In the genomic region with DNA sequence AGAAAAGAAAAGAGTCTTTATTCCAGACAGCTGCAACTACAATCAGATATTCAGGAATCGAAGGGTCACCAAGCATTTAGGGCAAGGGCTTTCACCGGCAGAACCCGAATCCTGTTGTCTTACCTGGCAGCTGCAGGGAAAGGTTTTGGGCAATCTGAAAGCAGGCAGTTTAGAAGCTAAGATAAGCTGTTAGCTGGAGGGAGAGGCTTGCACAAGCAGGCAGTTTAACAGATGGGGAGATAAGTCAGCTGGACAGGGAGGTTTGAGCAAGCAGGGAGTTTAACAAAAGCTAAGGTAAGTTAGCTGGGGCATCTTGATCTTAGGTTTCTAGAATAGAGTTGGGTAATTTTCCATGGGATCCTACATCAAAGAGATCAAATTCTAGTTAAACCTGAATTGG, we compare ENCODE assay signal across 7 mouse cellular contexts.
"Had no signal": no experiment of that assay in that cellular context is flagged by ENCODE, and none has a peak within 500 bp of the region (broad histone marks: within the 10 kb centered on the region; RNA-seq: fewer than 3 reads in every experiment).

No protein-coding gene starts in this region.

- DNase-seq: liver, postnatal 0 days; lung, adult 2 months; lung, postnatal 14 days; lung, postnatal 36 days; right cerebral cortex, postnatal 14 days; thymus, postnatal 14 days; thymus, postnatal 36 days had no signal
